Comparison of ENCODE assay signal across 8 mouse cellular contexts in genomic region chr9:64016648-64017400, GRCm38 (mm10). TPM values are rescaled to one million over a fixed set of nuclear protein-coding genes. Genes with fewer than 3 reads are reported as not detected.
DNase-seq lines count a peak whose midpoint lies in the region; ATAC-seq and TF ChIP-seq lines count a peak whose summit lies in the region.

No protein-coding gene starts in this region.

- no peaks in the 10 kb centered on the region for H3K9me3 ChIP-seq in lung, embryonic 14.5 days (ENCODE audit: low read depth, low read length)

- H3K4me1 ChIP-seq in heart, adult 2 months (ENCODE audit: control insufficient read depth, insufficient read depth, low read length), result peaks cover 7% of the 10 kb centered on the region
- H3K4me1 ChIP-seq in lung, embryonic 14.5 days (ENCODE audit: insufficient read depth), result peaks cover 12% of the 10 kb centered on the region

- peak overlapping the region; percentile 73 for H3K27ac ChIP-seq in heart, adult 2 months
- H3K27ac ChIP-seq in lung, embryonic 14.5 days (ENCODE audit: low read depth), result peak overlapping the region; percentile 99

- peaks cover 3% of the 10 kb centered on the region; the same call in 1 of the 2 replicates for H3K36me3 ChIP-seq in heart, adult 2 months (ENCODE audit: control insufficient read depth, insufficient read depth, low read length)
- peaks cover 44% of the 10 kb centered on the region for H3K36me3 ChIP-seq in lung, embryonic 14.5 days (ENCODE audit: insufficient read depth)

- no peaks in the 10 kb centered on the region; the same call in 1 of the 2 replicates for H3K79me2 ChIP-seq in heart, adult 2 months (replicated peaks; ENCODE audit: control insufficient read depth, insufficient read depth, low read length)

- WGBS in heart, adult 2 months, result 4% methylated on average over 25 of the region's 25 CpGs
- 2% methylated on average over 25 of the region's 25 CpGs for WGBS in lung, embryonic 14.5 days

- H3K27me3 ChIP-seq in heart, adult 2 months (ENCODE audit: control insufficient read depth, insufficient read depth, low read length), result no peaks in the 10 kb centered on the region
- H3K27me3 ChIP-seq in lung, embryonic 14.5 days (ENCODE audit: insufficient read depth, low read length), result no peaks in the 10 kb centered on the region

- peak; percentile 66 to 75 for DNase-seq in adrenal gland, adult (ENCODE audit: inconsistent age in 2 of 2, low spot score in 1 of 2)
- no peak for DNase-seq in adrenal gland, adult 8-10 months
- peak; percentile 87 for DNase-seq in embryo, embryonic 10 days (ENCODE audit: low spot score)
- peak; percentile 64 to 73 for DNase-seq in heart, adult 2 months
- peak; percentile 59 for DNase-seq in kidney, adult 18-20 months
- DNase-seq in lung, embryonic 14.5 days, result peak; percentile 87
- peak; percentile 83 for DNase-seq in retina, embryonic 14.5 days (ENCODE audit: low spot score)

- H3K4me3 ChIP-seq in heart, adult 2 months, result peak overlapping the region; percentile 40
- peak overlapping the region; percentile 98 for H3K4me3 ChIP-seq in lung, embryonic 14.5 days (ENCODE audit: low read depth, low read length)

- no peak for ATAC-seq in lung, embryonic 14.5 days (ENCODE audit: insufficient read depth)
- ATAC-seq in activated CD4-positive, CD25-positive, alpha-beta regulatory T cell, adult 4 months, result no peak

- H3K9ac ChIP-seq in heart, adult 2 months (ENCODE audit: low read depth, low read length), result peak overlapping the region; percentile 27
- H3K9ac ChIP-seq in lung, embryonic 14.5 days, result peak overlapping the region; percentile 99

- TF ChIP-seq CTCF in heart, adult 2 months (IDR thresholded peaks at IDR 0.05), result no peak; the same call in 1 of the 2 replicates
- TF ChIP-seq CTCF in lung, embryonic 14.5 days (IDR thresholded peaks at IDR 0.05; ENCODE audit: low read depth), result no peak

- H3K4me2 ChIP-seq in lung, embryonic 14.5 days, result peak overlapping the region; percentile 99

- intact Hi-C loops in heart, adult 2 months (cut with DNase I), result loop anchor here (2.0 kb wide), 1 partner anchor 20 kb away; no protein-coding TSS in a partner anchor

- TF ChIP-seq EP300 in heart, adult 2 months (IDR thresholded peaks at IDR 0.05; ENCODE audit: insufficient read depth, low read depth, low read length), result no peak

- TF ChIP-seq POLR2A in heart, adult 2 months (IDR thresholded peaks at IDR 0.05; ENCODE audit: insufficient read depth, low read depth, low read length), result no peak

RNA-seq across cellular contexts. Expression of gene Smad6, which starts 5.0 kb away (rescaled TPM):
- 10 to 100 TPM in 1 of 4 experiments, 1 to 10 TPM in 3; 7.6 to 11.1 (median 8.6) TPM for total RNA-seq in adrenal gland, adult 8-10 months (2022)
- 10 to 100 TPM; 11.0 to 15.1 TPM for total RNA-seq in heart, adult 2 months (2021)
- polyA plus RNA-seq in heart, adult 2 months (2012; rRNA removed), result 9.6 and 14.7 TPM in 2 replicates
- 13.6 and 15.3 TPM in 2 replicates for polyA plus RNA-seq in lung, embryonic 14.5 days (2014; fragmentation: Nextera tagmentation; extraction: Ambion mirVana)
- polyA plus RNA-seq in activated CD4-positive, CD25-positive, alpha-beta regulatory T cell, adult 4 months (2017; shearing (Covaris generic)), result not detected

Comparison
In these comparisons a context has a peak if more than half of its experiments do, and no peak if none do; other contexts are left out.
1. RNA of gene Smad6, which starts 5.0 kb away (polyA plus RNA-seq): 13.6 to 15.3 TPM in lung, embryonic 14.5 days and 9.6 to 14.7 TPM in heart, adult 2 months; not detected in activated CD4-positive, CD25-positive, alpha-beta regulatory T cell, adult 4 months; every median in the first group is over 10 times any median in the second.